Comparison of ENCODE assay signal across 29 mouse cellular contexts in the genomic region with DNA sequence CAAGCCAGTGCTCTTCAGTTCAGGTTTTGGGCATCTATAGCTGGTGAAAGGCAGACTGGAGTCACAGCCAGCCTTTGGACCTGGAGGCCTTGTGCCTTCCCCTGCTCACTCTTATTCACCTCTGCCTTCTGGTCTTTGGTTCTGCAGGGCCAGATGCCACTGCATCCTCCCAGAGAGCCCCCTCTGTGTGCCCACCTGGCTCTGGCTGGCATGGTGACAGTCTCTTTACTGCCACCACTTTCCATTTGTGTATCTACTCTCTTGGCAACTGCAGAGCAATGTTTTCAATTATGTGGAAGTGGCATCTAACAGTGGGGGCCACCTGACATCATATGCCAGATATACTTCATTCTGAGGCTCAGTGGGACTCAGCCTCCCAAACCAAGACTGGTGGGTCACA. TPM values are rescaled to one million over a fixed set of nuclear protein-coding genes. Genes with fewer than 3 reads are reported as not detected.
DNase-seq lines count a peak whose midpoint lies in the region; ATAC-seq and TF ChIP-seq lines count a peak whose summit lies in the region.
"Had no signal": no experiment of that assay in that cellular context is flagged by ENCODE, and none has a peak within 500 bp of the region (broad histone marks: within the 10 kb centered on the region; RNA-seq: fewer than 3 reads in every experiment).

No protein-coding gene starts in this region.

- no peak for ATAC-seq in forebrain, postnatal 0 days
- no peak for ATAC-seq in hindbrain, postnatal 0 days
- no peak for ATAC-seq in hindbrain, embryonic 12.5 days (ENCODE audit: low FRiP score)
- ATAC-seq in forebrain, embryonic 14.5 days = no peak
- ATAC-seq: CD4-positive, CD25-positive, alpha-beta regulatory T cell, adult 4 months; lung, postnatal 0 days; midbrain, embryonic 13.5 days had no signal

- H3K4me3 ChIP-seq in forebrain, embryonic 10.5 days = no peak overlapping the region
- H3K4me3 ChIP-seq in forebrain, postnatal 0 days (ENCODE audit: low read depth, low read length) = no peak overlapping the region
- H3K4me3 ChIP-seq in hindbrain, postnatal 0 days (ENCODE audit: low read length) = no peak overlapping the region
- H3K4me3 ChIP-seq in hindbrain, embryonic 12.5 days = no peak overlapping the region
- H3K4me3 ChIP-seq in forebrain, embryonic 14.5 days (ENCODE audit: low read depth, low read length) = no peak overlapping the region
- H3K4me3 ChIP-seq: erythroblast, embryonic 14.5 days; hindbrain, embryonic 10.5 days; kidney, embryonic 15.5 days; layer of hippocampus, adult 2 months; limb, embryonic 10.5 days; limb, embryonic 15.5 days; liver, embryonic 13.5 days; megakaryocyte, embryonic 14.5 days; midbrain, embryonic 13.5 days; neural tube, embryonic 12.5 days had no signal

- no peak for TF ChIP-seq CTCF in forebrain, postnatal 0 days (IDR thresholded peaks at IDR 0.05; ENCODE audit: low read depth)
- no peak for TF ChIP-seq CTCF in hindbrain, postnatal 0 days (IDR thresholded peaks at IDR 0.05; ENCODE audit: low read depth)
- TF ChIP-seq CTCF in brain, embryonic 14.5 days (IDR thresholded peaks at IDR 0.05; ENCODE audit: borderline replicate concordance, extremely low read depth, insufficient read depth, insufficient read length) = no peak

- H3K27ac ChIP-seq in forebrain, embryonic 10.5 days = peak overlapping the region; percentile 35; the same call in 1 of the 2 replicates
- H3K27ac ChIP-seq in forebrain, postnatal 0 days (ENCODE audit: low read depth, low read length) = no peak overlapping the region
- no peak overlapping the region for H3K27ac ChIP-seq in hindbrain, postnatal 0 days
- no peak overlapping the region for H3K27ac ChIP-seq in hindbrain, embryonic 12.5 days
- H3K27ac ChIP-seq in forebrain, embryonic 14.5 days (ENCODE audit: low read depth, low read length) = peak overlapping the region; percentile 33; the same call in 1 of the 2 replicates
- H3K27ac ChIP-seq: hindbrain, embryonic 10.5 days; kidney, embryonic 15.5 days; layer of hippocampus, adult 2 months; limb, embryonic 10.5 days; limb, embryonic 15.5 days; liver, embryonic 13.5 days; midbrain, embryonic 13.5 days; neural tube, embryonic 12.5 days had no signal

- H3K27me3 ChIP-seq in forebrain, embryonic 10.5 days (ENCODE audit: poor library complexity, severe bottlenecking) = peaks cover 20% of the 10 kb centered on the region
- no peaks in the 10 kb centered on the region for H3K27me3 ChIP-seq in forebrain, postnatal 0 days (ENCODE audit: insufficient read depth, low read length)
- H3K27me3 ChIP-seq in hindbrain, postnatal 0 days (ENCODE audit: insufficient read depth, low read length) = no peaks in the 10 kb centered on the region
- peaks cover 3% of the 10 kb centered on the region; the same call in 1 of the 2 replicates for H3K27me3 ChIP-seq in hindbrain, embryonic 12.5 days
- H3K27me3 ChIP-seq in forebrain, embryonic 14.5 days (replicated peaks; ENCODE audit: control insufficient read depth, insufficient read depth, low read length) = no peaks in the 10 kb centered on the region
- H3K27me3 ChIP-seq: kidney, embryonic 15.5 days; limb, embryonic 15.5 days; liver, embryonic 13.5 days; megakaryocyte, embryonic 14.5 days; neural tube, embryonic 12.5 days had no signal

- no peak for DNase-seq in forebrain, embryonic 10.5 days (ENCODE audit: extremely low spot score, low spot score)
- no peak for DNase-seq in forebrain, postnatal 0 days
- peak; percentile 28 for DNase-seq in hindbrain, postnatal 0 days (ENCODE audit: low spot score)
- DNase-seq in brain, embryonic 14.5 days (ENCODE audit: low read depth) = peak; percentile 58
- DNase-seq in forebrain, embryonic 14.5 days (ENCODE audit: low spot score) = no peak
- no peak for DNase-seq in left cerebral cortex, adult 18-20 months (ENCODE audit: low spot score in 2 of 2)
- DNase-seq: adrenal gland, postnatal 14 days; gastrocnemius, postnatal 14 days; heart, postnatal 14 days; kidney, adult 18-20 months; kidney, postnatal 36 days; liver, embryonic 13.5 days; lung, adult 18-20 months; lung, postnatal 4 days; thymus, postnatal 4 days had no signal

- peaks cover 8% of the 10 kb centered on the region; the same call in 1 of the 2 replicates for H3K36me3 ChIP-seq in forebrain, embryonic 10.5 days (replicated peaks)
- no peaks in the 10 kb centered on the region for H3K36me3 ChIP-seq in forebrain, postnatal 0 days (ENCODE audit: insufficient read depth)
- no peaks in the 10 kb centered on the region for H3K36me3 ChIP-seq in hindbrain, postnatal 0 days (ENCODE audit: insufficient read depth, low read length)
- H3K36me3 ChIP-seq in hindbrain, embryonic 12.5 days = no peaks in the 10 kb centered on the region
- no peaks in the 10 kb centered on the region for H3K36me3 ChIP-seq in forebrain, embryonic 14.5 days (ENCODE audit: control insufficient read depth, insufficient read depth, low read length)
- H3K36me3 ChIP-seq: kidney, embryonic 15.5 days; limb, embryonic 10.5 days; limb, embryonic 15.5 days; liver, embryonic 13.5 days; midbrain, embryonic 13.5 days had no signal

- no peak for TF ChIP-seq POLR2A in brain, embryonic 14.5 days (IDR thresholded peaks at IDR 0.05; ENCODE audit: borderline replicate concordance, extremely low read depth, insufficient read depth, insufficient read length, poor library complexity, severe bottlenecking)

- no peaks in the 10 kb centered on the region for H3K9me3 ChIP-seq in forebrain, embryonic 10.5 days
- H3K9me3 ChIP-seq in forebrain, postnatal 0 days (ENCODE audit: low read length) = no peaks in the 10 kb centered on the region
- no peaks in the 10 kb centered on the region for H3K9me3 ChIP-seq in hindbrain, postnatal 0 days (ENCODE audit: low read length)
- H3K9me3 ChIP-seq in hindbrain, embryonic 12.5 days (replicated peaks) = no peaks in the 10 kb centered on the region
- H3K9me3 ChIP-seq in forebrain, embryonic 14.5 days (replicated peaks; ENCODE audit: control insufficient read depth, low read length) = no peaks in the 10 kb centered on the region
- H3K9me3 ChIP-seq: hindbrain, embryonic 10.5 days; kidney, embryonic 15.5 days; limb, embryonic 10.5 days; limb, embryonic 15.5 days; liver, embryonic 13.5 days; midbrain, embryonic 13.5 days; neural tube, embryonic 12.5 days had no signal

- H3K9ac ChIP-seq in forebrain, postnatal 0 days = no peak overlapping the region
- H3K9ac ChIP-seq in hindbrain, postnatal 0 days (replicated peaks; ENCODE audit: low read length) = no peak overlapping the region
- H3K9ac ChIP-seq in hindbrain, embryonic 12.5 days = no peak overlapping the region
- no peak overlapping the region for H3K9ac ChIP-seq in forebrain, embryonic 14.5 days (ENCODE audit: low read length)
- H3K9ac ChIP-seq: kidney, embryonic 15.5 days; limb, embryonic 15.5 days; liver, embryonic 13.5 days; midbrain, embryonic 13.5 days; neural tube, embryonic 12.5 days had no signal

- H3K4me1 ChIP-seq in forebrain, embryonic 10.5 days = peaks cover 25% of the 10 kb centered on the region
- no peaks in the 10 kb centered on the region for H3K4me1 ChIP-seq in forebrain, postnatal 0 days (ENCODE audit: insufficient read depth)
- peaks cover 6% of the 10 kb centered on the region; the same call in 1 of the 2 replicates for H3K4me1 ChIP-seq in hindbrain, postnatal 0 days (ENCODE audit: insufficient read depth, low read length)
- H3K4me1 ChIP-seq in hindbrain, embryonic 12.5 days = peaks cover 27% of the 10 kb centered on the region
- H3K4me1 ChIP-seq in forebrain, embryonic 14.5 days (ENCODE audit: control insufficient read depth, insufficient read depth, low read length) = peaks cover 25% of the 10 kb centered on the region
- H3K4me1 ChIP-seq: kidney, embryonic 15.5 days; liver, embryonic 13.5 days; megakaryocyte, embryonic 14.5 days had no signal

- H3K4me2 ChIP-seq in forebrain, postnatal 0 days (ENCODE audit: low read depth) = no peak overlapping the region
- H3K4me2 ChIP-seq in hindbrain, postnatal 0 days (ENCODE audit: low read depth, low read length) = no peak overlapping the region
- no peak overlapping the region for H3K4me2 ChIP-seq in hindbrain, embryonic 12.5 days (replicated peaks)
- no peak overlapping the region for H3K4me2 ChIP-seq in forebrain, embryonic 14.5 days (ENCODE audit: low read length)
- H3K4me2 ChIP-seq: kidney, embryonic 15.5 days; limb, embryonic 15.5 days; liver, embryonic 13.5 days; midbrain, embryonic 13.5 days; neural tube, embryonic 12.5 days had no signal

RNA-seq across cellular contexts. Expression of a gene that starts 12.8 kb away (rescaled TPM):
- polyA plus RNA-seq in forebrain, embryonic 10.5 days (2016; fragmentation: Nextera tagmentation; extraction: Ambion mirVana) = 0.97 and 1.00 TPM in 2 replicates
- total RNA-seq in forebrain, postnatal 0 days (2014; rRNA removed) = 22.5 and 33.1 TPM in 2 replicates
- polyA plus RNA-seq in forebrain, postnatal 0 days (2015; fragmentation: Nextera tagmentation; extraction: Ambion mirVana) = 5.1 and 6.9 TPM in 2 replicates
- 36.1 and 38.2 TPM in 2 replicates for total RNA-seq in hindbrain, postnatal 0 days (2014; rRNA removed)
- 7.6 and 7.8 TPM in 2 replicates for polyA plus RNA-seq in hindbrain, postnatal 0 days (2015; fragmentation: Nextera tagmentation; extraction: Ambion mirVana)
- polyA plus RNA-seq in hindbrain, embryonic 12.5 days (2016; fragmentation: Nextera tagmentation; extraction: Ambion mirVana) = 1.6 and 1.7 TPM in 2 replicates
- 15.2 and 16.3 TPM in 2 replicates for polyA plus RNA-seq in brain, embryonic 14.5 days (2012; rRNA removed)
- 3.0 TPM in 2 replicates for polyA plus RNA-seq in forebrain, embryonic 14.5 days (2014; fragmentation: Nextera tagmentation; extraction: Ambion mirVana)
- total RNA-seq in left cerebral cortex, adult 18-20 months (2021) = 100 to 1,000 TPM in 1 of 2 experiments, 10 to 100 TPM in 1; 87.1 to 143 TPM
- total RNA-seq: common myeloid progenitor, adult 5-6 weeks; granulocyte monocyte progenitor cell, adult 5-6 weeks had no signal
- polyA plus RNA-seq: CD4-positive, CD25-positive, alpha-beta regulatory T cell, adult 4 months; erythroblast, embryonic 14.5 days had no signal

Comparison
In these comparisons a context has a peak if more than half of its experiments do, and no peak if none do; other contexts are left out.
1. H3K27ac ChIP-seq: peak in forebrain, embryonic 10.5 days (single experiment) and forebrain, embryonic 14.5 days (single experiment); none in forebrain, postnatal 0 days (single experiment), hindbrain, postnatal 0 days (single experiment) and hindbrain, embryonic 12.5 days (single experiment).
2. DNase-seq: peak in hindbrain, postnatal 0 days (single experiment) and brain, embryonic 14.5 days (single experiment); none in forebrain, embryonic 10.5 days (single experiment), forebrain, postnatal 0 days (single experiment), forebrain, embryonic 14.5 days (single experiment) and left cerebral cortex, adult 18-20 months (0 of 2).